Mouse (Mus musculus): ENCODE results near the gene Crybg3.

DNA sequence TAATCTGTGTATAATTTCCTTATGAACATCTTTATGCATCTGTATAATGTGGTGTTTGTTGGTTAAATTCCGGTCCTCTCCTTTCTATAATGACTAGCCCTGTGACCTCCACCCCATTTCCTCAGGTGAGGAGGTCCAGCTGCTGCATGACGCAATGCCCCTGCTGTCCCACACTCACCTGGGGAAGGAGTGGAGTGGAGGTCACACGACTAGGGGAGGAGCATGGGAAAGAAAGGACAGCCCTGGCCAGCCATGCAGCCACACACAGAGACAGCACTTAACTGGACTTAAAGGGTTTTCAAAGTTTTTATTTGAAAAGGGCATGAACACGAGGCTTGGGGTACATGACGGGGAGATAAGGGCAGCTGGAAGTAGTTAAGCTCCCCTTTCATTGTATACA, 69.5 kb downstream of the Crybg3 start:
- no peak for TF ChIP-seq POLR2A (IDR thresholded peaks at IDR 0.05; ENCODE audit: control insufficient read depth, low read depth, low read length)
- TF ChIP-seq CTCF (IDR thresholded peaks at IDR 0.05; ENCODE audit: control insufficient read depth, insufficient read depth, insufficient replicate concordance, low read depth, low read length), result no peak

Measured in testis, adult 2 months (tissue).